Mouse (Mus musculus): ENCODE measurements at regions not wholly inside any gene's neighbourhood (a gene's known extent, or its start where the extent isn't known, plus 50 kb on each side); places are given as distances from the start of the nearest gene placed in this dataset.
"Not testable (repeated sequence)": the region's sequence is repeated elsewhere in the genome, so short reads cannot be mapped to it uniquely, and the experiment has no call there.

DNA sequence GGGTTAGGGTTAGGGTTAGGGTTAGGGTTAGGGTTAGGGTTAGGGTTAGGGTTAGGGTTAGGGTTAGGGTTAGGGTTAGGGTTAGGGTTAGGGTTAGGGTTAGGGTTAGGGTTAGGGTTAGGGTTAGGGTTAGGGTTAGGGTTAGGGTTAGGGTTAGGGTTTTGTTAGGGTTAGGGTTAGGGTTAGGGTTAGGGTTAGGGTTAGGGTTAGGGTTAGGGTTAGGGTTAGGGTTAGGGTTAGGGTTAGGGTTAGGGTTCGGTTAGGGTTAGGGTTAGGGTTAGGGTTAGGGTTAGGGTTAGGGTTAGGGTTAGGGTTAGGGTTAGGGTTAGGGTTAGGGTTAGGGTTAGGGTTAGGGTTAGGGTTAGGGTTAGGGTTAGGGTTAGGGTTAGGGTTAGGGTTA lies 124.7 kb upstream of the Fgf14 start:
- H3K27me3 ChIP-seq (replicated peaks; ENCODE audit: control insufficient read depth, insufficient read depth, low read length); H3K4me2 ChIP-seq (ENCODE audit: low read length); ATAC-seq (replicated peaks; ENCODE audit: low FRiP score, low TSS enrichment, low read depth); H3K27ac ChIP-seq (ENCODE audit: low read depth); H3K4me1 ChIP-seq (replicated peaks; ENCODE audit: control insufficient read depth, insufficient read depth, low read length); H3K9ac ChIP-seq (ENCODE audit: low read length); H3K4me3 ChIP-seq (ENCODE audit: low read depth, low read length); H3K36me3 ChIP-seq (ENCODE audit: control insufficient read depth, insufficient read depth, low read length); DNase-seq (ENCODE audit: low spot score); H3K9me3 ChIP-seq (ENCODE audit: control insufficient read depth, low read length): not testable (repeated sequence)
- 8% methylated on average over 1 of the region's 1 CpGs for WGBS

GRCm38 (mm10) chr14:124800421-124800820 lies 123.5 kb upstream of the Fgf14 start:
- H3K4me2 ChIP-seq (ENCODE audit: low read length): no peak overlapping the region
- no peak overlapping the region for H3K4me3 ChIP-seq (ENCODE audit: low read depth, low read length)
- H3K36me3 ChIP-seq (ENCODE audit: control insufficient read depth, insufficient read depth, low read length): no peaks in the 10 kb centered on the region
- WGBS: 90% methylated on average over 5 of the region's 5 CpGs
- no peak overlapping the region for H3K27ac ChIP-seq (ENCODE audit: low read depth)
- peak; percentile 53 for DNase-seq (ENCODE audit: low spot score)
- no peak overlapping the region for H3K9ac ChIP-seq (ENCODE audit: low read length)
- no peaks in the 10 kb centered on the region for H3K9me3 ChIP-seq (ENCODE audit: control insufficient read depth, low read length)
- no peak for ATAC-seq (replicated peaks; ENCODE audit: low FRiP score, low TSS enrichment, low read depth)
- H3K4me1 ChIP-seq (replicated peaks; ENCODE audit: control insufficient read depth, insufficient read depth, low read length): no peaks in the 10 kb centered on the region
- H3K27me3 ChIP-seq (replicated peaks; ENCODE audit: control insufficient read depth, insufficient read depth, low read length): no peaks in the 10 kb centered on the region

GRCm38 (mm10) chr14:124775402-124775801 lies 98.5 kb upstream of the Fgf14 start:
- no peak overlapping the region for H3K4me3 ChIP-seq (ENCODE audit: low read depth, low read length)
- DNase-seq (ENCODE audit: low spot score) (no peak), ATAC-seq (replicated peaks; ENCODE audit: low FRiP score, low TSS enrichment, low read depth) (no peak)
- no peak overlapping the region for H3K9ac ChIP-seq (ENCODE audit: low read length)
- no peaks in the 10 kb centered on the region for H3K9me3 ChIP-seq (ENCODE audit: control insufficient read depth, low read length)
- H3K4me2 ChIP-seq (ENCODE audit: low read length): no peak overlapping the region
- no peaks in the 10 kb centered on the region for H3K36me3 ChIP-seq (ENCODE audit: control insufficient read depth, insufficient read depth, low read length)
- no peaks in the 10 kb centered on the region for H3K4me1 ChIP-seq (replicated peaks; ENCODE audit: control insufficient read depth, insufficient read depth, low read length)
- H3K27me3 ChIP-seq (replicated peaks; ENCODE audit: control insufficient read depth, insufficient read depth, low read length): no peaks in the 10 kb centered on the region
- no peak overlapping the region for H3K27ac ChIP-seq (ENCODE audit: low read depth)

GRCm38 (mm10) chr14:124767996-124768395 lies 91.1 kb upstream of the Fgf14 start:
- Histone ChIP-seq H3K9me3 (ENCODE audit: control insufficient read depth, low read length) (no peaks in the 10 kb centered on the region), H3K4me2 (ENCODE audit: low read length) (no peak overlapping the region), H3K27me3 (replicated peaks; ENCODE audit: control insufficient read depth, insufficient read depth, low read length) (no peaks in the 10 kb centered on the region), H3K27ac (ENCODE audit: low read depth) (no peak overlapping the region), H3K36me3 (ENCODE audit: control insufficient read depth, insufficient read depth, low read length) (no peaks in the 10 kb centered on the region), H3K9ac (ENCODE audit: low read length) (no peak overlapping the region), H3K4me3 (ENCODE audit: low read depth, low read length) (no peak overlapping the region), H3K4me1 (replicated peaks; ENCODE audit: control insufficient read depth, insufficient read depth, low read length) (no peaks in the 10 kb centered on the region)
- WGBS: 93% methylated on average over 3 of the region's 3 CpGs
- ATAC-seq (replicated peaks; ENCODE audit: low FRiP score, low TSS enrichment, low read depth) (no peak), DNase-seq (ENCODE audit: low spot score) (no peak)

GRCm38 (mm10) chr14:124767234-124767633 lies 90.3 kb upstream of the Fgf14 start:
- Histone ChIP-seq H3K9ac (ENCODE audit: low read length) (no peak overlapping the region), H3K27ac (ENCODE audit: low read depth) (no peak overlapping the region), H3K4me3 (ENCODE audit: low read depth, low read length) (no peak overlapping the region), H3K4me2 (ENCODE audit: low read length) (no peak overlapping the region), H3K4me1 (replicated peaks; ENCODE audit: control insufficient read depth, insufficient read depth, low read length) (no peaks in the 10 kb centered on the region), H3K36me3 (ENCODE audit: control insufficient read depth, insufficient read depth, low read length) (no peaks in the 10 kb centered on the region), H3K27me3 (replicated peaks; ENCODE audit: control insufficient read depth, insufficient read depth, low read length) (no peaks in the 10 kb centered on the region), H3K9me3 (ENCODE audit: control insufficient read depth, low read length) (no peaks in the 10 kb centered on the region)
- ATAC-seq (replicated peaks; ENCODE audit: low FRiP score, low TSS enrichment, low read depth) (no peak), DNase-seq (ENCODE audit: low spot score) (no peak)
- WGBS: 74% methylated on average over 2 of the region's 2 CpGs

DNA sequence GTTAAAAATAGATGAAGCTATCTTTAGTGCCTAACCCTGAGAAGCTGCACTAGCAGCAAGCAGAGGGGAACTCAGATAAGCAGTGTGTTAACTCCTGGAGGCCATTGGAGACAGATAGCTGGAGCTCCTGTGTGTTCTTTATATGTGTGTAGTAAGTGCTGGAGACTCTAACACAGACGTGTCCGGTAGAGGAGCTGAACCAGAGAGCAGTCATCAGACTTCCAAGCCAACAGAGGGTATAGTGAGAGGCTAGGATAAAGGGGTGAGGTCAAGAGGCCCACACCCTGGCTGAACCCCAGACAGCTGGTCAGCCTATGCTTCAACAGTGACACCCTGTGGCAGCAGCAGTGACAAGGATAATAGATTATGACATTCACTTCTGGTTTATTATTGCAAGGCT lies 65.6 kb upstream of the Fgf14 start:
- H3K4me3 ChIP-seq (ENCODE audit: low read depth, low read length): no peak overlapping the region
- H3K9me3 ChIP-seq (ENCODE audit: control insufficient read depth, low read length): no peaks in the 10 kb centered on the region
- no peaks in the 10 kb centered on the region for H3K27me3 ChIP-seq (replicated peaks; ENCODE audit: control insufficient read depth, insufficient read depth, low read length)
- H3K36me3 ChIP-seq (ENCODE audit: control insufficient read depth, insufficient read depth, low read length): no peaks in the 10 kb centered on the region
- 37% methylated on average over 2 of the region's 2 CpGs for WGBS
- no peaks in the 10 kb centered on the region for H3K4me1 ChIP-seq (replicated peaks; ENCODE audit: control insufficient read depth, insufficient read depth, low read length)
- H3K9ac ChIP-seq (ENCODE audit: low read length): no peak overlapping the region
- DNase-seq (ENCODE audit: low spot score): peak; percentile 53
- no peak overlapping the region for H3K4me2 ChIP-seq (ENCODE audit: low read length)
- ATAC-seq (replicated peaks; ENCODE audit: low FRiP score, low TSS enrichment, low read depth): 0 out of 2 replicates have a peak, but pooled peaks have one; percentile 60
- no peak overlapping the region for H3K27ac ChIP-seq (ENCODE audit: low read depth)

All from intestine, embryonic 14.5 days (tissue).